Mouse (Mus musculus): ENCODE results near the gene Vmn1r85. TPM values are rescaled to one million over a fixed set of nuclear protein-coding genes. Genes with fewer than 3 reads are reported as not detected.

Gene Vmn1r85
- polyA plus RNA-seq, 1 experiment from 2014 or later, result 0.09 TPM

GRCm38 (mm10) chr7:13035211-13035855 is 59.6 kb downstream of the Vmn1r85 start:
- no peak overlapping the region for H3K4me3 ChIP-seq (replicated peaks; ENCODE audit: low read depth, low read length)
- WGBS, result 85% methylated on average over 17 of the region's 17 CpGs
- no peaks in the 10 kb centered on the region for H3K9me3 ChIP-seq (ENCODE audit: control insufficient read depth, low read length)
- no peak for DNase-seq
- peak overlapping the region; percentile 93 for H3K4me2 ChIP-seq (ENCODE audit: low read length)
- H3K27me3 ChIP-seq (ENCODE audit: control insufficient read depth, insufficient read depth, low read length), result no peaks in the 10 kb centered on the region
- H3K4me1 ChIP-seq (ENCODE audit: control insufficient read depth, insufficient read depth, low read length), result peaks cover 30% of the 10 kb centered on the region
- H3K36me3 ChIP-seq (ENCODE audit: control insufficient read depth, insufficient read depth, low read length), result peaks cover 48% of the 10 kb centered on the region
- no peak for ATAC-seq (ENCODE audit: low FRiP score, low TSS enrichment)
- peak overlapping the region; percentile 94; the same call in 1 of the 2 replicates for H3K27ac ChIP-seq (replicated peaks; ENCODE audit: low read depth, low read length)
- H3K9ac ChIP-seq (replicated peaks; ENCODE audit: low read length), result no peak overlapping the region; the same call in 1 of the 2 replicates

GRCm38 (mm10) chr7:13034148-13034977 is 60.6 kb downstream of the Vmn1r85 start, which contains the start of gene Chmp2a:
TSS of gene Chmp2a (minus strand) at chr7:13034807.
- H3K36me3 ChIP-seq (ENCODE audit: control insufficient read depth, insufficient read depth, low read length), result peaks cover 58% of the 10 kb centered on the region

GRCm38 (mm10) chr7:13033451-13034147 is 61.4 kb downstream of the Vmn1r85 start:
- Histone ChIP-seq H3K36me3 (ENCODE audit: control insufficient read depth, insufficient read depth, low read length) (peaks cover 65% of the 10 kb centered on the region), H3K4me3 (replicated peaks; ENCODE audit: low read depth, low read length) (peak overlapping the region; percentile 53), H3K4me2 (ENCODE audit: low read length) (peak overlapping the region; percentile 93), H3K27ac (replicated peaks; ENCODE audit: low read depth, low read length) (peak overlapping the region; percentile 94), H3K4me1 (ENCODE audit: control insufficient read depth, insufficient read depth, low read length) (peaks cover 24% of the 10 kb centered on the region), H3K9me3 (ENCODE audit: control insufficient read depth, low read length) (no peaks in the 10 kb centered on the region), H3K27me3 (ENCODE audit: control insufficient read depth, insufficient read depth, low read length) (no peaks in the 10 kb centered on the region), H3K9ac (replicated peaks; ENCODE audit: low read length) (peak overlapping the region; percentile 79)
- DNase-seq (no peak), ATAC-seq (ENCODE audit: low FRiP score, low TSS enrichment) (no peak)
- WGBS, result 50% methylated on average over 13 of the region's 13 CpGs

More at GRCm38 (mm10) chr7:13034148-13034977, 60.6 kb downstream of the Vmn1r85 start, which contains the start of gene Chmp2a:
- H3K4me1 ChIP-seq (ENCODE audit: control insufficient read depth, insufficient read depth, low read length), result peaks cover 30% of the 10 kb centered on the region
- DNase-seq (peak; percentile 99), ATAC-seq (ENCODE audit: low FRiP score, low TSS enrichment) (peak; percentile 83)
- peak within 1 kb of the TSS; percentile 93 for H3K4me2 ChIP-seq (ENCODE audit: low read length)
- peak within 1 kb of the TSS; percentile 94 for H3K27ac ChIP-seq (replicated peaks; ENCODE audit: low read depth, low read length)
- no peaks in the 10 kb centered on the region for H3K27me3 ChIP-seq (ENCODE audit: control insufficient read depth, insufficient read depth, low read length)
- H3K9me3 ChIP-seq (ENCODE audit: control insufficient read depth, low read length), result no peaks in the 10 kb centered on the region
- peak within 1 kb of the TSS; percentile 79 for H3K9ac ChIP-seq (replicated peaks; ENCODE audit: low read length)
- peak within 1 kb of the TSS; percentile 53 for H3K4me3 ChIP-seq (replicated peaks; ENCODE audit: low read depth, low read length)
- WGBS, result under 1% methylated on average over 45 of the region's 45 CpGs

Other genes starting within 250 kb of the Vmn1r85 start
- gene Zfp128, start 214.0 kb downstream of the Vmn1r85 start, polyA plus RNA-seq (2014; fragmentation: Nextera tagmentation; extraction: Ambion mirVana), result 8.6 and 9.0 TPM in 2 replicates
- 9.9 and 13.0 TPM in 2 replicates for gene Zscan22, start 197.4 kb downstream of the Vmn1r85 start, polyA plus RNA-seq (2014; fragmentation: Nextera tagmentation; extraction: Ambion mirVana)
- 749 and 858 TPM in 2 replicates for gene Rps5, start 172.9 kb downstream of the Vmn1r85 start, polyA plus RNA-seq (2014; fragmentation: Nextera tagmentation; extraction: Ambion mirVana)
- gene Rnf225, start 167.8 kb downstream of the Vmn1r85 start, polyA plus RNA-seq (2014; fragmentation: Nextera tagmentation; extraction: Ambion mirVana), result 0.64 and 0.66 TPM in 2 replicates
- gene Zfp324, start 129.3 kb downstream of the Vmn1r85 start, polyA plus RNA-seq (2014; fragmentation: Nextera tagmentation; extraction: Ambion mirVana), result 12.0 and 14.4 TPM in 2 replicates
- 8.7 and 8.9 TPM in 2 replicates for gene Zfp446, start 117.3 kb downstream of the Vmn1r85 start, polyA plus RNA-seq (2014; fragmentation: Nextera tagmentation; extraction: Ambion mirVana)
- 0.24 and 0.31 TPM in 2 replicates for gene Slc27a5, start 97.0 kb downstream of the Vmn1r85 start, polyA plus RNA-seq (2014; fragmentation: Nextera tagmentation; extraction: Ambion mirVana)
- gene Trim28, start 96.1 kb downstream of the Vmn1r85 start, polyA plus RNA-seq (2014; fragmentation: Nextera tagmentation; extraction: Ambion mirVana), result 293 and 309 TPM in 2 replicates
- gene Zbtb45, start 85.1 kb downstream of the Vmn1r85 start, polyA plus RNA-seq (2014; fragmentation: Nextera tagmentation; extraction: Ambion mirVana), result 42.4 and 42.5 TPM in 2 replicates
- 188 and 205 TPM in 2 replicates for gene Chmp2a, start 60.4 kb downstream of the Vmn1r85 start, polyA plus RNA-seq (2014; fragmentation: Nextera tagmentation; extraction: Ambion mirVana)
- 149 and 181 TPM in 2 replicates for gene Ube2m, start 56.9 kb downstream of the Vmn1r85 start, polyA plus RNA-seq (2014; fragmentation: Nextera tagmentation; extraction: Ambion mirVana)
- 6.1 and 7.6 TPM in 2 replicates for gene Mzf1, start 40.4 kb downstream of the Vmn1r85 start, polyA plus RNA-seq (2014; fragmentation: Nextera tagmentation; extraction: Ambion mirVana)
- gene Vmn1r86, start 24.7 kb upstream of the Vmn1r85 start, polyA plus RNA-seq (2014; fragmentation: Nextera tagmentation; extraction: Ambion mirVana), result not detected in 2 replicates
- gene Vmn1r87, start 45.0 kb upstream of the Vmn1r85 start, polyA plus RNA-seq (2014; fragmentation: Nextera tagmentation; extraction: Ambion mirVana), result not detected in 2 replicates
- gene Vmn1r88, start 64.4 kb upstream of the Vmn1r85 start, polyA plus RNA-seq (2014; fragmentation: Nextera tagmentation; extraction: Ambion mirVana), result not detected in 2 replicates
- not detected in 2 replicates for gene Vmn1r89, start 117.8 kb upstream of the Vmn1r85 start, polyA plus RNA-seq (2014; fragmentation: Nextera tagmentation; extraction: Ambion mirVana)
- gene Lig1, start 182.1 kb upstream of the Vmn1r85 start, polyA plus RNA-seq (2014; fragmentation: Nextera tagmentation; extraction: Ambion mirVana), result 32.3 and 37.4 TPM in 2 replicates
- gene Zswim9, start 183.5 kb upstream of the Vmn1r85 start, polyA plus RNA-seq (2014; fragmentation: Nextera tagmentation; extraction: Ambion mirVana), result 5.4 and 7.0 TPM in 2 replicates
- 0.51 and 1.5 TPM in 2 replicates for gene Pla2g4c, start 229.5 kb upstream of the Vmn1r85 start, polyA plus RNA-seq (2014; fragmentation: Nextera tagmentation; extraction: Ambion mirVana)

All from midbrain, embryonic 14.5 days (tissue).